8 mouse cellular contexts compared by ENCODE assay signal in genomic region chr7:67954591-67955185, GRCm38 (mm10). TPM values are rescaled to one million over a fixed set of nuclear protein-coding genes. Genes with fewer than 3 reads are reported as not detected.
A peak's percentile ranks its signal among the peaks of the same experiment; 100 is the strongest.
DNase-seq lines count a peak whose midpoint lies in the region; ATAC-seq lines count a peak whose summit lies in the region.

No protein-coding gene starts in this region.

- WGBS in heart, embryonic 10.5 days: 10% methylated on average over 10 of the region's 10 CpGs
- WGBS in hindbrain, embryonic 10.5 days: 2% methylated on average over 10 of the region's 10 CpGs
- WGBS in midbrain, embryonic 11.5 days: under 1% methylated on average over 10 of the region's 10 CpGs

- peak overlapping the region; percentile 98 for H3K4me3 ChIP-seq in heart, embryonic 10.5 days
- H3K4me3 ChIP-seq in hindbrain, embryonic 10.5 days: peak overlapping the region; percentile 92
- peak overlapping the region; percentile 94 for H3K4me3 ChIP-seq in midbrain, embryonic 11.5 days (ENCODE audit: low read depth, low read length)

- H3K36me3 ChIP-seq in heart, embryonic 10.5 days: no peaks in the 10 kb centered on the region
- no peaks in the 10 kb centered on the region for H3K36me3 ChIP-seq in hindbrain, embryonic 10.5 days
- no peaks in the 10 kb centered on the region for H3K36me3 ChIP-seq in midbrain, embryonic 11.5 days (ENCODE audit: control insufficient read depth, insufficient read depth, low read length)

- peak overlapping the region; percentile 99 for H3K4me2 ChIP-seq in midbrain, embryonic 11.5 days

- no peak for DNase-seq in heart, embryonic 10.5 days (ENCODE audit: low spot score)
- no peak for DNase-seq in heart, postnatal 25 days (ENCODE audit: low spot score)
- peak; percentile 31 for DNase-seq in adipocyte (ENCODE audit: low spot score)
- peak; percentile 25 for DNase-seq in hindbrain, embryonic 10.5 days (ENCODE audit: low spot score)
- DNase-seq in midbrain, embryonic 11.5 days (ENCODE audit: low spot score, missing footprints): peak; percentile 88
- DNase-seq in testis, postnatal 14 days (ENCODE audit: low spot score): no peak
- DNase-seq in frontal cortex, adult 2 months (ENCODE audit: extremely low spot score in 1 of 2, low spot score in 1 of 2): no peak
- no peak for DNase-seq in adrenal gland, postnatal 10 days

- H3K27me3 ChIP-seq in heart, embryonic 10.5 days (ENCODE audit: insufficient read depth, poor library complexity, severe bottlenecking): no peaks in the 10 kb centered on the region
- H3K27me3 ChIP-seq in hindbrain, embryonic 10.5 days (ENCODE audit: insufficient read depth, poor library complexity, severe bottlenecking): no peaks in the 10 kb centered on the region
- no peaks in the 10 kb centered on the region for H3K27me3 ChIP-seq in midbrain, embryonic 11.5 days (ENCODE audit: control insufficient read depth, insufficient read depth, low read length)

- H3K27ac ChIP-seq in heart, embryonic 10.5 days: peak overlapping the region; percentile 99
- H3K27ac ChIP-seq in hindbrain, embryonic 10.5 days: peak overlapping the region; percentile 99
- H3K27ac ChIP-seq in midbrain, embryonic 11.5 days (ENCODE audit: low read depth, low read length): no peak overlapping the region

- no peaks in the 10 kb centered on the region for H3K9me3 ChIP-seq in heart, embryonic 10.5 days
- no peaks in the 10 kb centered on the region for H3K9me3 ChIP-seq in hindbrain, embryonic 10.5 days
- H3K9me3 ChIP-seq in midbrain, embryonic 11.5 days (ENCODE audit: control insufficient read depth, low read length): no peaks in the 10 kb centered on the region

- ATAC-seq in midbrain, embryonic 11.5 days (ENCODE audit: low FRiP score): no peak

- intact Hi-C loops in heart, postnatal 25 days (cut with DNase I): loop anchor here (5.0 to 10.0 kb wide), 3 partner anchors 118 to 798 kb away; no protein-coding TSS in a partner anchor

- H3K9ac ChIP-seq in midbrain, embryonic 11.5 days (ENCODE audit: low read length): peak overlapping the region; percentile 96

- peaks cover 56% of the 10 kb centered on the region for H3K4me1 ChIP-seq in heart, embryonic 10.5 days
- peaks cover 64% of the 10 kb centered on the region for H3K4me1 ChIP-seq in hindbrain, embryonic 10.5 days (replicated peaks)
- peaks cover 13% of the 10 kb centered on the region for H3K4me1 ChIP-seq in midbrain, embryonic 11.5 days (ENCODE audit: control insufficient read depth, insufficient read depth, low read length)

RNA-seq across cellular contexts. Expression of gene Igf1r, which starts 2.1 kb away (rescaled TPM):
- polyA plus RNA-seq in heart, embryonic 10.5 days (2016; fragmentation: Nextera tagmentation; extraction: Ambion mirVana): 17.2 and 24.9 TPM in 2 replicates
- 10 to 100 TPM; 12.7 to 18.8 TPM for total RNA-seq in heart, postnatal 25 days (2021)
- polyA plus RNA-seq in hindbrain, embryonic 10.5 days (2016; fragmentation: Nextera tagmentation; extraction: Ambion mirVana): 19.7 and 24.9 TPM in 2 replicates
- 20.0 and 20.8 TPM in 2 replicates for polyA plus RNA-seq in midbrain, embryonic 11.5 days (2014; fragmentation: Nextera tagmentation; extraction: Ambion mirVana)
- polyA plus RNA-seq in frontal cortex, adult 2 months (2012; rRNA removed): 23.0 and 24.4 TPM in 2 replicates
- 10 to 100 TPM; 49.2 to 53.4 TPM for total RNA-seq in adrenal gland, postnatal 10 days (2021)

Comparison
In these comparisons a context has a peak if more than half of its experiments do, and no peak if none do; other contexts are left out.
1. DNase-seq: peak in adipocyte (single experiment), hindbrain, embryonic 10.5 days (single experiment) and midbrain, embryonic 11.5 days (single experiment); none in heart, embryonic 10.5 days (single experiment), heart, postnatal 25 days (single experiment), testis, postnatal 14 days (single experiment), frontal cortex, adult 2 months (0 of 2) and adrenal gland, postnatal 10 days (single experiment).
2. Peak in every context shown above with its lines, with median percentiles within 50 percentile points of each other: H3K4me3 ChIP-seq.